Mouse (Mus musculus) left cerebral cortex, adult 11 months (tissue): ENCODE data around the gene Astn2.
"Not testable (repeated sequence)": the region's sequence is repeated elsewhere in the genome, so short reads cannot be mapped to it uniquely, and the experiment has no call there.

Experiments
- DNase-seq: peaks from one replicate; pipeline ENCODE4 v3.0.0; 2022; ENCODE audit warnings: low spot score

The Astn2 gene

DNA sequence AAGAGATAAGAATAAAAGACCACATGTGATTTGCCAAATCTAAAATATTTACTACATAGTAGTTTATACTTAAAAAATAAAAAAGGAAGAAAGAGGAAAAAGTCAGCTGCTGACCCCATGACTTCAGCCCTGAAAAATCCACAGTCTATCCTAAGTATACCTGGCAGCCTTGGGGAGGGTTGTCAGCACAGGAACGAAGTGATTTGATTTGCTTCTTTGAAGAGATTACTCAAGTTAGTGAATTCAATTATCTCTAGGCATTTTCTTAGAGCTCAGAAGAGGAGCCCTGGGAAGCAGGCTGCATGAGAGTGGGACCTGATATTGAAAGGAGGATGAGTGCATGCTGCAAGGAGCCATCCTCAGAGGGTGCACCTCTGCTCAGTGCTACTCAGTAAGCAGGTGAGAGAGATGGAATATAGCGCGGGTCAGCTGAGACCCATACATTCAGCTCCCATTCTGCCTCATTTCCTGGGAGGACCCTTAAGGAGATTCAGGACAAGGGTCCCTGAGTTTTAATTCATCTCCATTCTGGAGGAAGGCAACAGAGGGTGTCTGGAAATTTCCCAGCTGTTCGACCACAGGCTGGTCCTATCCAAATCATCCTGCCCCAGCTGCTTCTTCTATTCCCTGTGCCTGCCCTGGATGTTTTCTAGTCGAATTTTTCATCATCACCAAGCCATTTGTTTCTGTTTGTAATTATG is 646.1 kb downstream of the Astn2 start:
- no peak for DNase-seq

- DNase-seq = no peak
These were observed 651.5 kb downstream of the Astn2 start for GRCm38 (mm10) chr4:65752941-65753340.

DNA sequence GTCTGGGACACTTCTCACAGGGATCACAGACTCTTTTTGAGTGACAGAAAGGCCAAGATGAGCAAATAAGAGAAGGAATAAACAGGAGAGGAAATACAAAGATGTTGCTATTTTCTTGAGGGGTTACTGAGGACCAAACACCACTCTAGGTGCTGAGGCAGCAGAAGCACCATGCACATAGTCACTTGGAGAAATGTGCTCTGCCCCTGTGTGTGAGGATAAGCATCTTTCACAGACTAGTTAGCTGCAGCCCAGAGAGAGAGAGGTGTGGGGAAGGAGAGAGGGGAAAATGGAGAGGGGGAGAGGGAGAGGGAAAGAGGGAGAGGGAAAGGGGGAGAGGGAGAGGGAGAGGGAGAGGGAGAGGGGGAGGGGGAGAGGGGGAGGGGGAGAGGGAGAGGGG is 659.6 kb downstream of the Astn2 start:
- no peak for DNase-seq

DNA sequence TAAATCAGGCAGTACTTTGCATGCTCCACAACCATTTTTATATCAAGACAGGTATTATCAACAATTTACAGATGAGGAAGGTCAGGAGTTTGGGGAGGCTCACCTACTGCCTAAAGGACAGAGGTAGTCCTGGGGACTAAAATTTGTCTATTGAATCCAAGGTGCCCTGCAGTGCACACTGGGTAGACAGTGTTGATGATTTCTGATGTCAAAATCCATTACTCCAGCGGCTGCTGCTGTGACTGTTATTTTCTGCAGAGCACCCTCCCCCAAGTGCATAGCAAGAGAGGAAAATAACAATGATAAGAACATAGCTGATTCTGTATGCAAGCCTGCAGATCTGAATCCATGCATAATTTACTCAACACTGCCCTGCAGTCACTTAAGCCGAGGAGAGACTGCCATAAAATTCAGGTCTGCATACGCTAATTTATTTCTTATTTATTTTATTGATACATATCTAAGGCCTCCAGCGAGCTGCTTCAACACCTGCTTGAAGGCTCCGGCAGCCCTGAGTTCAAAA is 660.3 kb downstream of the Astn2 start:
- no peak for DNase-seq

DNA sequence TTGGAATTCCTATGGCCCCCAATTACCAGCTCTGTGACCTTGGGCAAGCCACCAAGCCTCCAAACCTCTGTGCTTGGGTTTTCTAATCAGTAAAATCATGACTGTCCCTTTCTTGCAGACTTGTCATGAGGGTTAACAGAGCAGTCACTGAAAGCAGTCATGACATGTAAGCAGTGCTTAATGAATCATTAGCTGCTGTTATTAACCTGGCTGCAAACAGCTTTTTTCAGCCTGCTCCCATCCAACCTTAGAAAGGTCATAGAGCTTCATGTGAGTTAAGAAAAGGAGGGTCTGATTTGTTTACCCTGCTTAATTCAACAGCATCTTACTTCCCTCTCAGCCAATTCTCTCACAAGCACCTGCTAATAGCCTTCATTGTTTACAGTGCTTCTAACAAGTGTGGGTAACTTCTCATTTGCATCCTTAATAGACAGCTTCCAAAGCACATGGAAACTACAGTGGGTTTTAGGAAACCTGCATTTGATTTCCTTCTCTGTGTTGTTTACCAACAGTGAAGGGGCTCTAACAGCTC is 661.2 kb downstream of the Astn2 start:
- no peak for DNase-seq

GRCm38 (mm10) chr4:65724414-65724813 is 680.0 kb downstream of the Astn2 start:
- no peak for DNase-seq

GRCm38 (mm10) chr4:65719610-65720009 is 684.8 kb downstream of the Astn2 start:
- DNase-seq = no peak

DNA sequence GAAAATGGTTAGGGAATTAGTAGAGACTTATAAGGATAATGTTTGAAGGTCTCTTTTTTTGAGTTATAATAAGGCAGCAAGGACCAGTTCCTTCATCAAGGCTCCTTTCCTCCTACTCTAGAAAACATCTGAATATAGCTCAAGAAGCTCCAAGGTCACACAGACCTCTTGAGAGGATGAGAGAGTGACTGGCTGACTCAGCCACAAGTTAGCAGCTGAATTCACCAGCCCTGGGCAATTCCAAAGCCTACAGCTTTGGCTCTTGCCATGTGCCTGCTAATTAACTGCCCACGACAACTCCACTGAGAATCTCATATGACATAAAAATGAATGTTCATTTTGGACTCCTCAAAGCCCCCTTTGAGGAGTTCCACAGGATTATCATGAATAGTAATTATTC is 686.5 kb downstream of the Astn2 start:
- DNase-seq = no peak

DNA sequence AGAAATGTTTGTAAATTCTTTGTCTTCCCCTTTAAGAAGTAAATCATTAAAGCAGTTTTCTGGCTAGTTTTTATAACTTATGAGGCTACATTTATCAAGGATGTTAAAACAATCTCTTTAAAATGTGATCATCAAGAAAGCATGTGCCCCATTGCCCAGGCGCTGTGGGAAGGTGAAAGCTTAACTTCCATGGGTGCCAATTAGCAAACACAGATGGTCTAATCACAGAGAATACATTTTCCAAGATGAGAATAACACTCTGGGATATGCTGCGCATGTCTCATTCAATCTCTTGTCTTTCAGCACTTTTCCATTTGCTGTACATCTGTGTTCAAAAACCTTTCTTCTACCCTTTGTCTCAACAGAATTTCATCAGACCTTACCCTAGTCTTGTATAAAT is 688.3 kb downstream of the Astn2 start:
- no peak for DNase-seq

DNA sequence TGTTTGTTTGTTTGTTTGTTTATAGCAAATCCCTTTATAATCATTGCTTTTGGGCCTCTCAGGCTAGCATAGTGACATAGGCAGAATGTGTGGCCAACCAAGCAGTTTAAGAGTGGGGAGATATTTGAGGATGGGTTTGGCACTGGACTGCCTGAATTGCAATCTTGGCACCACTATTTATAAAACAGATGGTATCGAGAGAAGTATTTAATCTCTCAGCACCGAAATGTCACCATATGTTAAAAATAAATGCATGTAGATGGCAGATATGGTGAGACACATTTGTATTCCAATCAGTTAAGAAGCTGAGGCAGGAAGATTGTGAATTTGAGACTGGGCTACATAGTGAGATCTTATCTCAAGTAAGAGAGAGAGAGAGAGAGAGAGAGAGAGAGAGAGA is 692.7 kb downstream of the Astn2 start:
- no peak for DNase-seq

DNA sequence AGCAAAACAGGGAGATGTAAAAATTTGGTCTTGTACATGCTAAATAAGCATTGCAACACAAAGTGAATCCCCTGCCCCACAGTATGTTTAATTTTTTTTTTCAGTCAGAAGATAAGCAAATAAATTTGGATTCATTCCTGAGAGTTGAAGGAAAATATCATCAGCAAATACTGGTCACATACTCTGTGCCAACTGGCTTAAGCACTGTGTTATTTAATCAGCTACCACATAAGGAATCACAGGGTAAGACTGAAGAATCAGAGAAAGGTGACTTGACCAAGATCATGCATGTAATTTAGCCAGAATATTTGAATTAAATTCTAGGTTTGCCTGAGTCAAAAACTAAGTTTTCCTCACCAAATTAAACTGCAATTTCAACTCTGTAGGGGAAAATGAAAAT is 693.8 kb downstream of the Astn2 start:
- no peak for DNase-seq

- DNase-seq = no peak
These were observed 702.6 kb downstream of the Astn2 start for GRCm38 (mm10) chr4:65701848-65702247.

DNA sequence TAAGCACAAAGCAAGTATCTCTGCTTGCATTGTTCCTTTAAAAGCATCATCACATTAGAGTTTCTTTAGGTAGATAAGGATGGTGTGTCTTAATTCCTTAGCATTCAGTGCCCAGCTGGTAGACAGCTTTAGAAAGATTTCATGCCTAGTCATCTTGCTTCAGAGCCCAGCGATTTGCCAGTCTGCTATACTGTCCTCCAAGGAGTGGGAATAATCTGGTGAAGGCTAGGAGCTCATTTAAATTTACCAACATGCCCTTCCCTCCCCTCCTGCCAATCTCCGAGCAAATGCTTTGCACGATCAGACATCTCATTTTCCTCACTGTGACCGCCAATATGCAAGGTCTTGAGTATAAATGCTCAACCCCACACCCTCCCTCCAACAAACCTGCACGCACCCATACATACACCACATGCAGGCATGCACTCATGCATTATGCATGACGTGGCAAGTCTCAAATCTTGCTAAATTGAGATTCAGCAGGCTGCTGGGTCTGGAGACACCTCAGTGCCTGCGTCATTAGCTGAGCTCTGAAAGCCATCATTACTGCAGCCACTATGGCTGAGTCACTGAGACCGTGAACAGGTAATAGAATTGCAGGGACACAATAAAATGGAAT is 704.6 kb downstream of the Astn2 start:
- no peak for DNase-seq

- peak; percentile 40 for DNase-seq
These were observed 709.2 kb downstream of the Astn2 start for GRCm38 (mm10) chr4:65695241-65695640.

DNA sequence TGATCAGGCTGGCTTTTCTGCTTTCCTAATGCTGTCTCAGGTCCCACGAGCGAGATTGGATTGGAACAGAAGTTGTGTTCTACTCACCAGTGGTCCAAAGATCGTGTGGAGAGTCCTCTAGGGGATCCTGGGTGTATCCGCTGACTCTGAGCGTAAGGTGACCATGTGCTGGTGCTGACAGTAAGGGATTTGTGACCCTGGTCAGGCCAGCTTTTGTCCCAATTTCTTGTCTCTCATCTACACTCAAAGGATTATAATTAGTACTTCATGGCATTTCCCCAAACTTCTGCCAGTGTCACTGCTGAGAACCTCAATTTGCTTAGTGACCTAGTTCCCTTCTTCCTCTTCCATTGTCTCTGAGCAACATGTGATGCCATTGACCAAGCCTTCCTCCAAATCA is 710.4 kb downstream of the Astn2 start:
- DNase-seq = no peak

DNA sequence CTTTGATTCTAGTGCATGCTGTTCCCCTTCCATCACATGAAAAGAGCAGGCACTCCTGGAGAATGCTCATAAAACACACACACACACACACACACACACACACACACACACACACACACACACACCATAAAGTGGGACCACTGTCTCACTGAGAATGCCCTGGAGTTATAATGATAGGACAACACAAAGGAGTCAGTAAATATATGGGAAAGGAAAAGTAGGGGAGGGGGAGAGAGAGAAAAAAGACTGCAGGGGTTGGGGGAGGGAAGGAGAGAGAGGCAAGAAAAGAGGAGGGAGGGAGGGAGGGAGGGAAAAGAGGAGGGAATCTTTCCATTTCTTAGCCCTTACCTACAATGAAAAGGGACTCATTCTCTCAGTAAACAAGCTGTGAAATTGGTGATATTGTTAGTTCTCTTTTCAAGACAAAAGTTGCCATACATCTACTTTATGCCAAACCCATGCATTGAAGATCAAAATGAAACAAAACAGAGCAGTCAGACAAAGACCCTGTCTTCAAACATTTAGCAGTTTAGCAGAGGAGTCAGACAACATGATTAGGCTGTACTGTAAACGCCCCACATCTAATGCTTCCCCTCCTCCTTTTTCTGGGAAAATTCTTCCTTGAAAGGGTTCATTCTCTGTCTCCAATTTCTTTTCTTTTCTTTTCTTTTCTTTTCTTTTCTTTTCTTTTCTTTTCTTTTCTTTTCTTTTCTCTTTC is 717.2 kb downstream of the Astn2 start:
- no peak for DNase-seq

- DNase-seq = no peak
These were observed 718.0 kb downstream of the Astn2 start for GRCm38 (mm10) chr4:65686258-65687005.

DNA sequence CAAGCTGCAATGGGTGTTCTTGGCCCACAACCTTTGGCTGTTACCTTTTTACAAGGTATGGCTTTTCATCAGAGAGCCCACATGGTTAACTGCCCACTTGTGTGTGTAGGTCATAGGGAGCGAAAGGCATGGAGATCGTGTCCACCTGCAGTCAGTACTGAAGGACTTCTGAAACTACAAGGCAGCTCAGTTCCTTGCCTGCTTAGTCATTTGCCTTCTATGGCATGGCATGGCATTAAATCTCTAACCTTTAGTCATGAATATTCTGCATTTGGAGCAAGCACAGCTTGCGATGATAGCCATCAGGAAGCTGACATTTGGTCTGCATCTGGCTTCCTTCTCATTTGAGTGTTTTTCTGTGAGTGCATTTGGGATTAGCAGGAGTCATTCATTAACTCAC is 720.0 kb downstream of the Astn2 start:
- DNase-seq = no peak

DNA sequence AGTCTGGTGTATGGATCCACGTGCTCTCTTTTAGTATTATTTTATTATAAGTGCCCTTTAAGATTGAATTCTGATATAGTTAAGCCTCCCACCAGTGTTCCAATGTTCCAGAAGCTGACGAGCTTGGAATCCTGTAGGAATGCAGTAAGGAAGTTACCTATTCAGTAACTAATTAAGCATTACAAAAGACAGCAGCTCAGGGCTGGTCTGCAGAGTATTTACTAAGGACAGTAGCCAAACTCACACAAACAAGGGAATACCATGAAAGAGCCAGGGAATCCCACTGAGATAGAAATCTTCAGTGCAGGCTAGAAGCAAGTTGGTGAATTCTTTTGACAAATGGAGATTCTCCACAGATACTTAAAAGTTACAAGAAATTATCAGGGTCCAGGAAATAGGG is 724.6 kb downstream of the Astn2 start:
- not testable (repeated sequence) for DNase-seq

DNA sequence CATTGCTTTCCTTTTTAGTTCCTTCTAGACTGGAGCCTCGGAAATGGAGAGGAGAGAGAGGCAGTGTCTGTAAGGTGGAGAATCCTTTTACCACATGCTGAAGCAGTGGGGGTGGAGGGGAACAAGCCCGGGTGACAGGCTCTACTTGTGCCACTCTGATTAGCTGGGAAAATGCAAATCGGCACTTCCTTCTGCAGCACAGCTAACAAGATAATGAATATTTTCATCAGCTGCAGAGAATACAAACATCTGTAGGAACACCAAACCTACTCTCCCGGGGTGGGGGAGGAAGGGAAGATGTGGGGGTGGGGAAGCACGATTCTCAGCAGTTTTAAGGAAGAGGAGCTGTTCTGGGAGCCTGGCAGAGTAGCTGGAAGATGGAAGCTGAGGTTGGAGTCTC is 725.5 kb downstream of the Astn2 start:
- DNase-seq = no peak

DNA sequence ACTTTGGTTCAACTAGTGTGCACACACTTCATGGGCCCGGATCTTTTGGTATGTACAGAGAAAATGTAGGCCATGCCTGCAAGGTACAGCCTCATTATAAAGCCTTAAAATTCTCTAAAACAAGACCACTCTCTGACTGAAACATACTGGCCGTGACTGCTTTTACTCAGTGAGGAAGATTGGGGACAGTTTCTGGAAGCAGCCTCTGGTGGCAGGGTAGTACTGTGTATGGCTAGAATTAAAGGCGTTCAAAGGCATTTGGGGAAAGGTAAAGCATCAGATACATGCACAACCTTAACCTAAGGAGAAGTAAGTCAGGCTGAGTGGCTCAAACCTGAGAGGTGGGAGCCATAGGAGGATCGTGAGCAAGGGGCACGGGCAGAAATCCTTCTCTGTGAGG is 725.9 kb downstream of the Astn2 start:
- no peak for DNase-seq

DNA sequence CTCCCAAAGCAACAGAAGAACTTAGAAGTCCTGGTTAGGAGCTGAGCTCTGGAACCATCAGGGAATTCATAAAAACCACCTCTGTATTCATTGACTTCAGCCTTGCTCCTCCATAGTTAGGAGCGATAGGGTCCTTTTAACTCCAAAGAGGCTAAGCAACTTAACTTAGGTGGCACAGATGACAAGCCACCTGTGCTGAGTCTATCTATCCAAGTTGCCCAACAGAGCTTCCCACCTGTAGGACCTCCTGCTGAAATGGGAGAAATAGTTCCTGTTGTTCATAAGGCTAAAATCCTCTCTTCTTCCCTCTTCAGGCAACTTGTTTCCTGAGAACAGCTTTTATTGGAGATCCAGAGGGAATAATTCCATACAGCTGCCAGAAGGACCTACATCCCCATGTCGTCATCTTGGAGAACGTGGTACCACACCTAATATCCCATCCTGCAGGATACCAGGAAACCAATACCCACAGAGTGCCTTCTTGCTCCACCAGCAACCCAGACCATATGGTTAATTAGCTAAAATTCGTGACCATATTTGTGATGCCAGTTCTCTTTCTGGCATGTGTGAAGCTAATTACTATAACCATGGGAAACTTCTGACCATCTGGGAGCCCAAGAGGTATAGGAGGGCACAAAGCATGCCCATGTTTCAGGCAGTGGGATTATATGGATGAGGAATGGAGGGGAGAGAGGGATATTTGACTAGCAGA is 730.0 kb downstream of the Astn2 start:
- no peak for DNase-seq
